15 mouse cellular contexts compared by ENCODE assay signal in the genomic region with DNA sequence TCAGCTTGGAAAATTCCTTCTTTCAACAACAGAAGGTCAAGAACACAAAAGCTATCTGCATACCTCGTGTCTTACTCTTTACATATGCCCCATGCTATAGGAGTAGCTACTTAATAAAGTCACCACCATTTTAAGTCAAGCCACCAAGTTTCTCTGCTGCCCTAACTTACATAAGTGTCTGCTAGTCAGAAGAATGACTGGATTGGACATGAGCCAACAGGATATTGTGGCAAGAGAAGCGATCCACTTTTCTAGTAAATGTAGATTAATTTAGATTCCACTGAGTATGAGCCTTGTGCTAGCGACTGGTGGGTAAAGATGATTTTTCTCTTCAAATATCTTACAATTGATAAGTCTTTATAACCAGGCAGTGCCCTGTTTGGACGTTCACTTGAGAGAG. TPM values are rescaled to one million over a fixed set of nuclear protein-coding genes. Genes with fewer than 3 reads are reported as not detected.
"Had no signal": no experiment of that assay in that cellular context is flagged by ENCODE, and none has a peak within 500 bp of the region (broad histone marks: within the 10 kb centered on the region; RNA-seq: fewer than 3 reads in every experiment).

No protein-coding gene starts in this region.

- H3K36me3 ChIP-seq: limb, embryonic 12.5 days; liver, embryonic 13.5 days; midbrain, embryonic 13.5 days had no signal

- H3K9me3 ChIP-seq: limb, embryonic 12.5 days; liver, embryonic 13.5 days; midbrain, embryonic 13.5 days had no signal

- H3K27me3 ChIP-seq: limb, embryonic 12.5 days; liver, embryonic 13.5 days; midbrain, embryonic 13.5 days had no signal

- ATAC-seq: intestine, postnatal 0 days; liver, postnatal 0 days; midbrain, embryonic 13.5 days had no signal

- H3K27ac ChIP-seq: limb, embryonic 12.5 days; liver, embryonic 13.5 days; midbrain, embryonic 13.5 days had no signal

- H3K4me2 ChIP-seq: limb, embryonic 12.5 days; liver, embryonic 13.5 days; midbrain, embryonic 13.5 days had no signal

- H3K9ac ChIP-seq: limb, embryonic 12.5 days; liver, embryonic 13.5 days; liver, postnatal 0 days; midbrain, embryonic 13.5 days had no signal

- DNase-seq: kidney, adult 8-10 months; kidney, postnatal 25 days; liver; liver, embryonic 13.5 days; liver, postnatal 0 days; retina, postnatal 1 day; right cerebral cortex, postnatal 4 days; spleen, adult 18-20 months; thymus, adult 18-20 months; thymus, postnatal 14 days had no signal

- H3K4me3 ChIP-seq: limb, embryonic 12.5 days; liver, embryonic 13.5 days; midbrain, embryonic 13.5 days had no signal

- H3K4me1 ChIP-seq: liver, embryonic 13.5 days; midbrain, embryonic 13.5 days had no signal

RNA-seq across cellular contexts. Expression of a gene that starts 12.0 kb away (rescaled TPM):
- total RNA-seq: midbrain, postnatal 0 days had no signal
- polyA plus RNA-seq: midbrain, postnatal 0 days; stomach, embryonic 14.5 days had no signal

RNA-seq across cellular contexts. Expression of a gene that starts 58.8 kb away (rescaled TPM):
- polyA plus RNA-seq: liver, embryonic 13.5 days; liver, postnatal 0 days had no signal
